Mouse (Mus musculus): ENCODE measurements at regions not wholly inside any gene's neighbourhood (a gene's known extent, or its start where the extent isn't known, plus 50 kb on each side); places are given as distances from the start of the nearest gene placed in this dataset.

GRCm38 (mm10) chr3:141051685-141052084 is 160.5 kb downstream of the Pdha2 start:
- DNase-seq: no peak

- no peak for DNase-seq
These were observed 197.9 kb downstream of the Pdha2 start for GRCm38 (mm10) chr3:141014262-141014547.

GRCm38 (mm10) chr3:141013521-141014261 is 198.5 kb downstream of the Pdha2 start:
- DNase-seq: no peak

GRCm38 (mm10) chr3:141012976-141013375 is 199.2 kb downstream of the Pdha2 start:
- DNase-seq: no peak

GRCm38 (mm10) chr3:141008792-141009191 is 203.4 kb downstream of the Pdha2 start:
- DNase-seq: no peak

GRCm38 (mm10) chr3:141005885-141006284 is 206.3 kb downstream of the Pdha2 start:
- no peak for DNase-seq

GRCm38 (mm10) chr3:141003561-141003960 is 208.6 kb downstream of the Pdha2 start:
- no peak for DNase-seq

- no peak for DNase-seq
These were observed 223.9 kb downstream of the Pdha2 start for GRCm38 (mm10) chr3:140988247-140988646.

GRCm38 (mm10) chr3:140973519-140973918 is 238.6 kb downstream of the Pdha2 start:
- no peak for DNase-seq

- DNase-seq: no peak
These were observed 242.0 kb downstream of the Pdha2 start for GRCm38 (mm10) chr3:140969892-140970880.

GRCm38 (mm10) chr3:140968556-140968955 is 243.6 kb downstream of the Pdha2 start:
- DNase-seq: no peak

- no peak for DNase-seq
These were observed 254.5 kb downstream of the Pdha2 start for GRCm38 (mm10) chr3:140957666-140958065.

- DNase-seq: no peak
These were observed 259.9 kb downstream of the Pdha2 start for GRCm38 (mm10) chr3:140952111-140952800.

- no peak for DNase-seq
These were observed 261.1 kb downstream of the Pdha2 start for GRCm38 (mm10) chr3:140951024-140951423.

- no peak for DNase-seq
These were observed 262.1 kb downstream of the Pdha2 start for GRCm38 (mm10) chr3:140949880-140950662.

GRCm38 (mm10) chr3:140942450-140942849 is 269.7 kb downstream of the Pdha2 start:
- no peak for DNase-seq

GRCm38 (mm10) chr3:140941898-140942297 is 270.3 kb downstream of the Pdha2 start:
- DNase-seq: no peak

- no peak for DNase-seq
These were observed 270.8 kb downstream of the Pdha2 start for GRCm38 (mm10) chr3:140941316-140941715.

- DNase-seq: no peak
These were observed 279.0 kb downstream of the Pdha2 start for GRCm38 (mm10) chr3:140933156-140933555.

GRCm38 (mm10) chr3:140926689-140927088 is 285.5 kb downstream of the Pdha2 start:
- no peak for DNase-seq

GRCm38 (mm10) chr3:140876201-140876895 is 335.8 kb downstream of the Pdha2 start:
- no peak for DNase-seq

Measured in kidney, postnatal 10 days (tissue).